8 mouse cellular contexts compared by ENCODE assay signal in the genomic region with DNA sequence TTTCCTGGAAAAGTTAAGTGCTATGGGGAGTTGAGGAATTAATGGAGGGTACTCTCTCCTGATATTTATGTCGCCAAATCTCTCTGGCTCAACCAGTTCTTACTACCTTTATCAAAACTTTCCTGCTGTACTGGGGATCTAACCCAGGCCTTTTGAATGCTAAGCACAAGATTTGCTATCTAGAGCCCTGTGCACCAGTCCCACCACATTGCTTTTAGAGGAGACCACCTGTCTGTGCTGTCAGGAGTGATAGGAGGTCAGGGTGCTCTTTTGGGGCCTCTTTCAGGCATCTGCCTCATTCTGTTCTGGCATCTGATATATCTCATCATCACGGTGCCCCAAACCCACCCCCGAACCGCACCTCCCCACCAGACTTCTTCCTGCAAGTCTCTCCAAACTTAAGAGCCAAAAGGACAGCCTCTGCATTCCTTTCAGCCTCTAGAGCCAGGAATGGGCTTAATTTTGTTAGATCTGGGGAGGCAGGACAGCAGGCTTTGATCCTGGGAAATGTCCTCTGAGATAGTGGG. TPM values are rescaled to one million over a fixed set of nuclear protein-coding genes. Genes with fewer than 3 reads are reported as not detected.
A peak's percentile ranks its signal among the peaks of the same experiment; 100 is the strongest.
DNase-seq lines count a peak whose midpoint lies in the region; ATAC-seq and TF ChIP-seq lines count a peak whose summit lies in the region.

No protein-coding gene starts in this region.

- no peak for TF ChIP-seq POLR2A in cerebellum, adult 2 months (IDR thresholded peaks at IDR 0.05; ENCODE audit: borderline replicate concordance, insufficient read depth, low read length)

- no peaks in the 10 kb centered on the region for H3K36me3 ChIP-seq in kidney, postnatal 0 days (ENCODE audit: insufficient read depth, low read length)
- no peaks in the 10 kb centered on the region for H3K36me3 ChIP-seq in heart, embryonic 16.5 days (ENCODE audit: control insufficient read depth, insufficient read depth)

- peaks cover 30% of the 10 kb centered on the region for H3K4me1 ChIP-seq in cerebellum, adult 2 months (ENCODE audit: control insufficient read depth, insufficient read depth, low read length)
- peaks cover 39% of the 10 kb centered on the region for H3K4me1 ChIP-seq in kidney, postnatal 0 days (replicated peaks; ENCODE audit: insufficient read depth, low read length)
- H3K4me1 ChIP-seq in heart, embryonic 16.5 days (ENCODE audit: control insufficient read depth, insufficient read depth, low read length): peaks cover 45% of the 10 kb centered on the region

- no peaks in the 10 kb centered on the region for H3K27me3 ChIP-seq in cerebellum, adult 2 months (ENCODE audit: control insufficient read depth, insufficient read depth, low read length)
- no peaks in the 10 kb centered on the region for H3K27me3 ChIP-seq in kidney, postnatal 0 days (ENCODE audit: insufficient read depth, low read length)
- H3K27me3 ChIP-seq in heart, embryonic 16.5 days (ENCODE audit: control insufficient read depth, insufficient read depth, low read length): no peaks in the 10 kb centered on the region

- peak overlapping the region; percentile 78 for H3K4me3 ChIP-seq in cerebellum, adult 2 months (replicated peaks; ENCODE audit: insufficient read depth, low read depth, low read length)
- peak overlapping the region; percentile 18; the same call in 1 of the 2 replicates for H3K4me3 ChIP-seq in kidney, postnatal 0 days (replicated peaks; ENCODE audit: low read depth, low read length)
- H3K4me3 ChIP-seq in heart, embryonic 16.5 days (ENCODE audit: low read length): peak overlapping the region; percentile 48

- H3K9me3 ChIP-seq in kidney, postnatal 0 days (replicated peaks; ENCODE audit: low read length): no peaks in the 10 kb centered on the region
- no peaks in the 10 kb centered on the region for H3K9me3 ChIP-seq in heart, embryonic 16.5 days (replicated peaks; ENCODE audit: control insufficient read depth, low read length)

- peak overlapping the region; percentile 51; the same call in 1 of the 2 replicates for H3K9ac ChIP-seq in kidney, postnatal 0 days (ENCODE audit: low read depth, low read length)
- peak overlapping the region; percentile 59 for H3K9ac ChIP-seq in heart, embryonic 16.5 days (ENCODE audit: low read length)

- DNase-seq in cerebellum, adult 2 months: no peak
- DNase-seq in cerebellum, postnatal 10 days: no peak
- no peak for DNase-seq in kidney, postnatal 0 days (ENCODE audit: low spot score)
- no peak for DNase-seq in kidney, adult 9 months
- DNase-seq in urinary bladder, postnatal 4 days (ENCODE audit: low spot score in 2 of 2): no peak
- DNase-seq in adipocyte (ENCODE audit: low spot score): no peak

- TF ChIP-seq CTCF in cerebellum, adult 2 months (IDR thresholded peaks at IDR 0.05; ENCODE audit: borderline replicate concordance, insufficient read depth, low read depth, low read length): no peak
- TF ChIP-seq CTCF in kidney, postnatal 0 days (IDR thresholded peaks at IDR 0.05; ENCODE audit: low read depth): no peak

- peak overlapping the region; percentile 46 for H3K4me2 ChIP-seq in kidney, postnatal 0 days (ENCODE audit: low read length)
- peak overlapping the region; percentile 69 for H3K4me2 ChIP-seq in heart, embryonic 16.5 days (ENCODE audit: low read depth, low read length)

- ATAC-seq in kidney, postnatal 0 days (replicated peaks; ENCODE audit: low FRiP score, low read depth): no peak
- no peak for ATAC-seq in heart, embryonic 16.5 days (replicated peaks; ENCODE audit: extremely low read depth, insufficient read depth, low FRiP score)
- peak; percentile 53; the same call in 1 of the 2 replicates for ATAC-seq in megakaryocyte-erythroid progenitor cell, adult 5-6 weeks (replicated peaks; ENCODE audit: low FRiP score, low TSS enrichment, poor library complexity, severe bottlenecking)

- 20% methylated on average over 4 of the region's 4 CpGs for WGBS in cerebellum, adult 2 months
- 45% methylated on average over 4 of the region's 4 CpGs for WGBS in kidney, postnatal 0 days
- WGBS in heart, embryonic 16.5 days: 41% methylated on average over 4 of the region's 4 CpGs

- H3K27ac ChIP-seq in cerebellum, adult 2 months (ENCODE audit: insufficient read depth, low read length): peak overlapping the region; percentile 95
- H3K27ac ChIP-seq in kidney, postnatal 0 days: peak overlapping the region; percentile 33; the same call in 1 of the 2 replicates
- H3K27ac ChIP-seq in heart, embryonic 16.5 days (ENCODE audit: low read length): peak overlapping the region; percentile 84

RNA-seq across cellular contexts. Expression of gene Tef, which starts 1.3 kb away (rescaled TPM):
- 279 and 288 TPM in 2 replicates for polyA plus RNA-seq in cerebellum, adult 2 months (2012; rRNA removed)
- polyA plus RNA-seq in kidney, postnatal 0 days (2015; fragmentation: Nextera tagmentation; extraction: Ambion mirVana): 17.9 and 19.9 TPM in 2 replicates
- 23.2 and 25.1 TPM in 2 replicates for polyA plus RNA-seq in heart, embryonic 16.5 days (2015; fragmentation: Nextera tagmentation; extraction: Ambion mirVana)
- total RNA-seq in megakaryocyte-erythroid progenitor cell, adult 5-6 weeks (2014; fragmentation: Nextera tagmentation): 10.9 and 13.2 TPM in 2 replicates
- 12.7 and 14.4 TPM in 2 replicates for total RNA-seq in megakaryocyte-erythroid progenitor cell, adult 5-6 weeks (2017)

RNA-seq across cellular contexts. Expression of gene Tob2, which starts 55.1 kb away (rescaled TPM):
- polyA plus RNA-seq in cerebellum, adult 2 months (2012; rRNA removed): 36.9 and 51.5 TPM in 2 replicates
- 22.5 and 27.7 TPM in 2 replicates for polyA plus RNA-seq in kidney, postnatal 0 days (2015; fragmentation: Nextera tagmentation; extraction: Ambion mirVana)
- polyA plus RNA-seq in heart, embryonic 16.5 days (2015; fragmentation: Nextera tagmentation; extraction: Ambion mirVana): 17.5 and 17.8 TPM in 2 replicates
- 22.4 and 32.1 TPM in 2 replicates for total RNA-seq in megakaryocyte-erythroid progenitor cell, adult 5-6 weeks (2014; fragmentation: Nextera tagmentation)
- 11.7 and 20.4 TPM in 2 replicates for total RNA-seq in megakaryocyte-erythroid progenitor cell, adult 5-6 weeks (2017)

RNA-seq across cellular contexts. Expression of gene Rangap1, which starts 58.2 kb away (rescaled TPM):
- 102 and 113 TPM in 2 replicates for polyA plus RNA-seq in cerebellum, adult 2 months (2012; rRNA removed)
- 33.9 and 39.7 TPM in 2 replicates for polyA plus RNA-seq in kidney, postnatal 0 days (2015; fragmentation: Nextera tagmentation; extraction: Ambion mirVana)
- 75.9 and 83.6 TPM in 2 replicates for polyA plus RNA-seq in heart, embryonic 16.5 days (2015; fragmentation: Nextera tagmentation; extraction: Ambion mirVana)
- total RNA-seq in megakaryocyte-erythroid progenitor cell, adult 5-6 weeks (2014; fragmentation: Nextera tagmentation): 84.8 and 93.4 TPM in 2 replicates
- 111 and 144 TPM in 2 replicates for total RNA-seq in megakaryocyte-erythroid progenitor cell, adult 5-6 weeks (2017)

RNA-seq across cellular contexts. Expression of gene Zc3h7b, which starts 58.6 kb away (rescaled TPM):
- 67.0 and 72.1 TPM in 2 replicates for polyA plus RNA-seq in cerebellum, adult 2 months (2012; rRNA removed)
- 26.5 TPM in 2 replicates for polyA plus RNA-seq in kidney, postnatal 0 days (2015; fragmentation: Nextera tagmentation; extraction: Ambion mirVana)
- 18.0 and 19.2 TPM in 2 replicates for polyA plus RNA-seq in heart, embryonic 16.5 days (2015; fragmentation: Nextera tagmentation; extraction: Ambion mirVana)
- total RNA-seq in megakaryocyte-erythroid progenitor cell, adult 5-6 weeks (2014; fragmentation: Nextera tagmentation): 34.9 and 35.7 TPM in 2 replicates
- total RNA-seq in megakaryocyte-erythroid progenitor cell, adult 5-6 weeks (2017): 19.2 and 22.4 TPM in 2 replicates

Comparison
In these comparisons a context has a peak if more than half of its experiments do, and no peak if none do; other contexts are left out.
1. H3K27ac ChIP-seq: peak in every context shown above with its lines; median percentile 95 in cerebellum, adult 2 months; 84 in heart, embryonic 16.5 days; 33 in kidney, postnatal 0 days.
2. H3K4me3 ChIP-seq: peak in every context shown above with its lines; median percentile 78 in cerebellum, adult 2 months; 48 in heart, embryonic 16.5 days; 18 in kidney, postnatal 0 days.
3. RNA of gene Tef, which starts 1.3 kb away (polyA plus RNA-seq): 279 to 288 TPM in cerebellum, adult 2 months; 23.2 to 25.1 TPM in heart, embryonic 16.5 days and 17.9 to 19.9 TPM in kidney, postnatal 0 days; every median in the first group is over 10 times any median in the second.